21 mouse cellular contexts compared by ENCODE assay signal in genomic region chr12:55435080-55435479, GRCm38 (mm10).
"Had no signal": no experiment of that assay in that cellular context is flagged by ENCODE, and none has a peak within 500 bp of the region (broad histone marks: within the 10 kb centered on the region; RNA-seq: fewer than 3 reads in every experiment).

No protein-coding gene starts in this region.

- H3K9ac ChIP-seq: limb, embryonic 13.5 days; liver, embryonic 12.5 days; liver, embryonic 15.5 days; lung, embryonic 15.5 days; midbrain, embryonic 13.5 days; neural tube, embryonic 13.5 days; stomach, embryonic 15.5 days had no signal

- H3K9me3 ChIP-seq: limb, embryonic 10.5 days; limb, embryonic 13.5 days; liver, embryonic 12.5 days; liver, embryonic 15.5 days; lung, embryonic 15.5 days; midbrain, embryonic 10.5 days; midbrain, embryonic 13.5 days; neural tube, embryonic 13.5 days; stomach, embryonic 15.5 days had no signal

- DNase-seq: kidney, adult 18-20 months; layer of hippocampus, postnatal 36 days; liver; lung, adult 18-20 months; lung, postnatal 10 days; lung, postnatal 36 days; thymus, postnatal 25 days had no signal

- H3K27ac ChIP-seq: kidney, postnatal 0 days; left cerebral cortex, adult 2 months; limb, embryonic 10.5 days; limb, embryonic 13.5 days; liver, embryonic 12.5 days; liver, embryonic 15.5 days; lung, embryonic 15.5 days; midbrain, embryonic 10.5 days; midbrain, embryonic 13.5 days; neural tube, embryonic 13.5 days; stomach, embryonic 15.5 days had no signal

- ATAC-seq: liver, embryonic 12.5 days; midbrain, embryonic 13.5 days; midbrain, embryonic 16.5 days had no signal

- H3K4me2 ChIP-seq: limb, embryonic 13.5 days; liver, embryonic 12.5 days; liver, embryonic 15.5 days; lung, embryonic 15.5 days; midbrain, embryonic 13.5 days; neural tube, embryonic 13.5 days; stomach, embryonic 15.5 days had no signal

- H3K36me3 ChIP-seq: limb, embryonic 10.5 days; limb, embryonic 13.5 days; liver, embryonic 12.5 days; liver, embryonic 15.5 days; lung, embryonic 15.5 days; midbrain, embryonic 10.5 days; midbrain, embryonic 13.5 days; neural tube, embryonic 13.5 days; stomach, embryonic 15.5 days had no signal

- H3K27me3 ChIP-seq: limb, embryonic 13.5 days; liver, embryonic 12.5 days; lung, embryonic 15.5 days; midbrain, embryonic 13.5 days; neural tube, embryonic 13.5 days; stomach, embryonic 15.5 days had no signal

- H3K4me3 ChIP-seq: left cerebral cortex, adult 2 months; limb, embryonic 10.5 days; limb, embryonic 13.5 days; liver, embryonic 12.5 days; liver, embryonic 15.5 days; lung, embryonic 15.5 days; megakaryocyte, embryonic 14.5 days; midbrain, embryonic 10.5 days; midbrain, embryonic 13.5 days; myocyte; neural tube, embryonic 13.5 days; stomach, embryonic 15.5 days had no signal
